Mouse (Mus musculus): ENCODE data around the gene Dapl1. TPM values are rescaled to one million over a fixed set of nuclear protein-coding genes. Genes with fewer than 3 reads are reported as not detected.

The Dapl1 gene
- 1 to 10 TPM; 1.7 to 2.6 TPM for total RNA-seq (2021)
- long read RNA-seq, experiment 1, partial matches to known transcripts = 0 of 1 reads
- long read RNA-seq, experiment 1, other reads (novel, unspliced or antisense) = 0 of 1 reads
- long read RNA-seq, experiment 2, partial matches to known transcripts = 0 of 2 reads
- long read RNA-seq, experiment 2, other reads (novel, unspliced or antisense) = 0 of 2 reads

DNA sequence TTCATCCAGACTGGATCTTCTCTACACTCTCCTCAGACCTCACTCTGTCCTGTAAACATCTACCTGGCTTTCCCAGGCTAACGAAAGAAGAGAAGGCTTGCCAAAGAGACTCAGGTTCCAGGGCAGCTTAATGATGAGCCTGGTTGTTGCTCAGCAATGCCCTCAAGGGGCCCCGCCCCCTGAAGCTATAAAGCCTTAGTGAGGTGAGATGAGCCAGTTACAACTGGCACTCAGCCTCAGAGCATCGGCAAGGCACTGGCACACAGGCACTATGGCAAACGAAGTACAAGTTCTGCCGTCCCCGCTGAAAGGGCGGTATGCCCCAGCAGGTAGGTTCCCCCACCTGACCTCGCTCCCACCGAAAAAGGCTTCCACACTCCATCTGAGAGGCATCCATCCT is at the start of gene Dapl1:
TSS of gene Dapl1 (plus strand) at position 216 of the 400 bp plus-strand sequence.
- no peak for DNase-seq (ENCODE audit: low spot score in 2 of 2)

DNA sequence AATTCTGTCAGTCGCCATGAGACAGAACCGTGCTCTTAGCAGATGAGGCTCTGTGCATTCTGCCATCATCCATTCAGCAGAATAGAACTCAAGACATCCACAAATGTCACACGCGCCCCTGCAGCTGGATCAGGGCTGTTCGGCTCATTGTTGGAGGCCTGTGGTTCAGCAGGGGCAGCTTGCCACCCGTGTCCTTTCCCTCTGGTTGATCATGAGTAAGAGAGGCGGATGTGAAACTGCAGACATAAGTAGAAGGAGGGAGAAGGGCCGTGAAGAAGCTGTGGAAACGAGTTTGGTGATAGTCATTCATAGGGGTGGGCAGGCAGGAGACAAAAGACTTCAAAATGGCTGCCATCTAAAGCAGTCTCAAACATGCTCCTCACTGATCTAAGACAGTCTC is 49.6 kb upstream of the Dapl1 start:
- DNase-seq (ENCODE audit: low spot score in 2 of 2) = no peak

DNA sequence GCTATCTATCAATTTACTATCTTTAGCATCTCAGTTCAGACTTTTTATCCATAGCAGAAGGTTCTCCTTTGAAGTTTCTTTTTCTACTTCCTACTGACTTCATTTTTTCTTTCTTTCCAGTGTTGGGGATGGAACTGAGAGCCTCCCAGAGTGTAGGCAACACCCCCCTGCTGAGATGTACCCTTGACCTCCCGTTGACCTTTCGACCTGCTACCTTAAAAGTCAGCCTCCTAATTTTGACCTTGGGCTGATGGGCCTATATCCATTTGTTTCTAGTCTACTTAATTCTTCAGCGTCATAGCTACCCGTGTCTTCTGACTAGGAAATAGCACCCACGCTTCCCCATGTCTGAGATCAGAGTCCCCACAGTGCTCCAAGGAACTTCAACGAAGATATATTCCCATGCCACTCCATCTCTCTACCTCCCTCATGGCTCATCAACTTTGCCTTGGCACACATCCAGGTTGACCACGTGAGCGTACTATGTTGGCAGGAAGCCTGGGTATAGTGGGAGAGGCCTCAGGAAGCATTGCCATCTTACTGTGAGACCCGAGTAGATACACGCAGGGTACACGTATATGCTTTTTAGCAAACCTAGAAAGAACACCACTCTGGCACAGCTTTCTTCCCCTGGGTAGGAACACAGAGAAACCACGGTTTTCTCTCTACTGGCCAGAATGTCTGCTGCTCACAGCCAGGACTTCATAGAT is 46.6 kb upstream of the Dapl1 start:
- peak; percentile 66 to 67 for DNase-seq (ENCODE audit: low spot score in 2 of 2)

DNA sequence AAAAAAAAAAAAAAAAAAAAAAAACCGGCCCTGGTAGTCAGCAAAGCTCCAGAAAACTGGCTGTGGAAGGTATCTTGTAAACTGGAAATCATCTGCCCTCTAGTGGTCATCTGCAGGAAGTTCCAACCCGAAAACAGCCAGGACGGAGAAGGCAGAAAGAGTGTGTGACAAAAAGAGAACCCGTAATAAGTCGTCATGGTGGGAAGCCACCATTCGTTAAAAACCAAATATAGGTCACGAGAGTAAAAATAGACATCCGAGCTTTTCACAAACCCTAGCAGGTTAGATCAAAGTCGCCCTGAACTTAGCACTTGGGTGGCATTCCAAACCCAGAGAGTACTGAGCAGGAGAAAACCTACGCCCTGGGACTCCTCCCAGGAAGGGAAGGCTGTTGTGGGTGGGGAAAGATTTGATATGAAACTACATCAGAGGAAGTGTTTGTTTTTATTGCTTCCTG is 45.9 kb upstream of the Dapl1 start:
- DNase-seq (ENCODE audit: low spot score in 2 of 2) = peak; percentile 46 to 62

DNA sequence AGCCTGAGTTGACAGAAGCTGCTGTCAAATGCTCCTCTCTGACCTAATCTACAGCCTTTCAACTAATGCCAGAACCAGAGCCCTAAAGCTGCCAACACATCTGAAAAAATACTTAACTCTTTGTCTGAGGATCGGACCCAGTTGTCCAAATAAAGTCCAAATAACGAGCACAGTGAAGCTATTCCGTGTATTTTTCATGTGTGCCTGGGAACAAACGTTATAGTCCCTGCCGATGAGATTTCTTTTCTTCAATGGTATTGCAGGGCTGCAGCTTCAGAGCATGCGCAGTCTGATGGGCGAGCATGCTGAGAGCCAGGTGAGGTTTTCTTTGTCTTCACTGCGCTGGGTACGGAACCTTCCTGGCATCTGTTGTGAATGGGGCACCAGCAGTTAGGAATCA is 44.6 kb upstream of the Dapl1 start:
- no peak for DNase-seq (ENCODE audit: low spot score in 2 of 2)

DNA sequence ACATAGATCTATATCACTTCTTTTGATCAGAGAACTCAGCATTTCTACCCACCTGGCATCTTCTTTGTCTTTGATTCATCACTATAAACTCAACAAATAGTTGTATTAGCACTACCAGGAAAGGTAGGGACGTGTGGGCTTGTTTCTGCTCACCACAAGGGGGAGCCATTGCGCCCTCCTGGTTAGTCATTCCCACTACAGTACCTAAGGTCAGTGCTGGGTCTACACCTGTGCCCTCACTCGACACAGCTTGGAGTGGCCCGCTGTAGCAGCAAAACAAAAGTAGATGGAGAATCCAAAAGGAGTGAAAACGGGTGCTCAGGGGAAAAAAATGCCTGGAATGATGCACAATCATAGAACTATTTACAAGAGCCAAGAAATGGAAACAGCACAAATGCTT is 44.0 kb upstream of the Dapl1 start:
- peak; percentile 31 to 67 for DNase-seq (ENCODE audit: low spot score in 2 of 2)

DNA sequence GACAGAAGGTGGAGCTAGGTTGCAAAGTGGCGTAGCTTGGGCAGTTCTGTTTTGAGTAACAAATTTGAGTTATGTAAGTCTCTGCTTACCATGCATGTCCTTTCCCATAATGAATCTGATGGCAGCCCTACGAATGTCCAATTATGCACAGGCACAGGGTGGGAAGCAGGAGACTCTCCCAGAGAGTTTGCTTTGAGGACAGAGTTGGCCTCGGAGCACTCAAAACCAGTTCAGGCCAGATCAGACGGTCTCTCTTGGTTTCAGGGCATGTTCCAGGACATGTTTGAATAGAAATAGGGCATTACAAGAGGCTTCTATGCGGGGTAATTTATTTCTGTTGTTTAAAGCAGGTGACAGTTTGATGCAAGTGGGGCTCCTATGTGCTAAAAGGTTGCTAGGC is 42.8 kb upstream of the Dapl1 start:
- DNase-seq (ENCODE audit: low spot score in 2 of 2) = no peak

DNA sequence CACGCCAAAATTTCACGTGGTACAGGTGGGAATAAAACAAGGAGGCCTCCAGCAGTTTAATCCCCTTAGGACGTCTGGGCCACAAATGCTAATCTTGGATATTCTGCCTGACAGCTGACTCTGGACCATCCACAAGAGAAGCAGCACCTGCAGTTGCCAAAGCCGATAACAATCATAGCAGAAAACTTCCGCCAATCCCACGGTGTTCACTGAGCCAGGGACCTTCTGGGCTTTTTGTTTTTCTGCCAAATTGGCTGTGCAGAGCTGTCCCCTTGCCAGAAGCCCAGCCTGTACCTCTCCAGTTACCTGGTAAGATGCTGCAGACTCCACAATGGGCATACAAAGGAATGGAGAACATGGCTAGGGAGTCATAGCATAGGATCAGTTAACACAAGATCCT is 37.8 kb upstream of the Dapl1 start:
- DNase-seq (ENCODE audit: low spot score in 2 of 2) = no peak

DNA sequence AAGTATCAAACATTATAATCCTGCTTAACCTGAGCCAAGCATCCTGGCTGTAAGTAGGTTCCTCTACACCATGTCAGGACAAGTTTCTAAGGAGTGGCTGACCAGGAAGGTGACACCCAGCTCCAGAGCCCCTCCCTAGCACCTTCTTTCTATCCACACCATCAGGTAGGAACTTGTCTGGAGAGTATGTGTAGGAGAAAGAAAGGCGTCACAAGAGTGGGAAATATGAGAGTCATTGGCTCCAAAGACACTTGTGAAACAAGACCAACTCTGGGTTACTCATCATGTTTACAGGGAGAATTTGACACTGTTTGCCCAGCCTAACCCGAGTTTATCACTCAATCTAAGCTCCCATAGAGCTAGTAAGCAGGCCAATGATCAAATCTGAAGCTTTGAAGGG is 36.7 kb upstream of the Dapl1 start:
- no peak for DNase-seq (ENCODE audit: low spot score in 2 of 2)

DNA sequence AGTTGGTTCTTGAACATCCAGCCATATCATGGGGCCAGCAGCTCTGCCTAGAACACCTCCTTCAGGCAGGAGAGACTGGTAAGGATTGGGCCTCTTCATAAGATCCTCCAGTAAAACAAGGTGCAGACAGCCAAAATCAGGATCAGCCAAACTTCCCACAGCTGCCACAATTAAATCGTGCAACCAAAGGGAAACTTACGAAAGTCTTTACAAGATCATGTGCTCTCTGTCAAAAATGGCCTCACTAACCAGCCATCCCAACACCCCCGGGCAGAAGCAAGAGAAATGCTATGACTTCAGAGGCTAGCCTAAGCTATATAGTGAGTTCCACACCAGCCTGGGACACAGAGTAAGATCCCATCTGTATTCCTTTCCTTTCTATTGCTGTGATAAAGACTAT is 35.9 kb upstream of the Dapl1 start:
- DNase-seq (ENCODE audit: low spot score in 2 of 2) = no peak

DNA sequence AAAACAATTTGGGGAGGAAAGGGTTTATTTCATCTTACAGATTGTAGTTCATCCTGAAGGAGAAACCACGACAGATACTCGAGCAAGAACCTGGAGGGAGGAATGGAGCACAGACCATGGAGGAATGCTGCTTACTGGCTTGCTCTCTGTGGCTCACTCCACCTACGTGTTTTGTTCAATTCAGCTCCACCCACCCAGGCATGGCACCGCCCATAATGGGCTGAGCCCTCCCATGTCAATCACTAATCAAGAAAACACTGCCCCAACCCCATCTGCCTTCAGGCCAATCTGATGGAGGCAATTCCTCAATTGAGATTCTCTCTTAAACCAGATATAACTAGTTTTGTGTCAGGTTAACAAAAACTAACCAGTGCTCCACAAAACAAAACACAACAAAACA is 35.5 kb upstream of the Dapl1 start:
- DNase-seq (ENCODE audit: low spot score in 2 of 2) = no peak

DNA sequence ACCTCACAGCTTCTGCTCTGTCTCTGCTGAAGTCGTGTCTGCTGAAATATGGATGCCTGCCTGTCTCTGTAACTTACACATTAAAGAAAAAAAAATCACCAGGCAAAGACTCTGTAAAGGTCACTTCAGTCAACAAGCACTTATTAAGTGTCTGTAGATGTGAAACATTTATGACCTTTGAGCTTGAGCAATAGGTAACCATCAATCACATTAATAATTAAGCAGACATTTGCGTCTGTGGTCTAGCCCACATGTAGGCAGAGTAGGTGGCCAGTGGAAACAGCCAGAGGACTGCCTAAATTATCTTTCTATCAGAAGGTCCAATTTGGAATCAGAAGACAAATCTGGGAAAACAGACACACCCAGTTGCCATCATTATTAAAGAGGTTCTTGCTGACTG is 32.8 kb upstream of the Dapl1 start:
- DNase-seq (ENCODE audit: low spot score in 2 of 2) = no peak

DNA sequence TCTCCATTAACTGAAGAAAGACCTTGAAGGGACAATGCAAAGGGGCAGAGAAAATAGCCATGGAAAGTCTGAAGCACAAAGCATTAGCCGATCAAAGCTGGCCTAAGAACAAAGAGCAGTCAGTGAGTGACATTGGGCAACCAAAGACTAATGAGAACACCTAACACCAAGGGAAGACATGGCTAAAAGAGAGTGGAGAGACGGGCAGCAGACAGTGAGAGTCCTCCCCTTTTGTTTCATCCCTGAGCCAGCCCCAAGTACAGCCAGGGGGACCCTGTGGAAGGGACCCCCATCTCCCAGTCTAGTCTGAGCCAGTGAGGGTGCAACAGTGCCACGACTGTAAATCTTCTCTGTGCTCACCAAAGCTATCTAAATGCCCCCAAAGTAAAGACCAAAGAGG is 32.4 kb upstream of the Dapl1 start:
- no peak for DNase-seq (ENCODE audit: low spot score in 2 of 2)

DNA sequence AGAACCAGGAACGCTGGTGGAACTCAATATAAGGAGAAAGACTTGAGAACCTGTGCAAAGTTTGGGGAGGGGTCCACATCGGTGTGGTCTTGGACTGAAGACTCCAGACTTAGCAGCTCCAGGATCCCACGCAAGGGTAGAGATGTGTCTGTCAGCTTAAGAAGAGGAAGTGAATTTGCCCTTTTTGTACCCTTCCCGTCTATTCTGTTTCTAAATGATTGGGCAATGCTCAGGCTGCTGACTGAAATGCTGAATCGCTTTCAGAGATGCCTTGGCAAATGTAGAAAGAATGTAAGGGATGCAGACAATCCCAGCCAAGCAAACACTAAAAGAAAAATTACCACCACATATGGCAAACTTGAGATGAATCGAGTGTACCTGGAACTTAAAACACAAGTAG is 22.4 kb upstream of the Dapl1 start:
- DNase-seq (ENCODE audit: low spot score in 2 of 2) = no peak

DNA sequence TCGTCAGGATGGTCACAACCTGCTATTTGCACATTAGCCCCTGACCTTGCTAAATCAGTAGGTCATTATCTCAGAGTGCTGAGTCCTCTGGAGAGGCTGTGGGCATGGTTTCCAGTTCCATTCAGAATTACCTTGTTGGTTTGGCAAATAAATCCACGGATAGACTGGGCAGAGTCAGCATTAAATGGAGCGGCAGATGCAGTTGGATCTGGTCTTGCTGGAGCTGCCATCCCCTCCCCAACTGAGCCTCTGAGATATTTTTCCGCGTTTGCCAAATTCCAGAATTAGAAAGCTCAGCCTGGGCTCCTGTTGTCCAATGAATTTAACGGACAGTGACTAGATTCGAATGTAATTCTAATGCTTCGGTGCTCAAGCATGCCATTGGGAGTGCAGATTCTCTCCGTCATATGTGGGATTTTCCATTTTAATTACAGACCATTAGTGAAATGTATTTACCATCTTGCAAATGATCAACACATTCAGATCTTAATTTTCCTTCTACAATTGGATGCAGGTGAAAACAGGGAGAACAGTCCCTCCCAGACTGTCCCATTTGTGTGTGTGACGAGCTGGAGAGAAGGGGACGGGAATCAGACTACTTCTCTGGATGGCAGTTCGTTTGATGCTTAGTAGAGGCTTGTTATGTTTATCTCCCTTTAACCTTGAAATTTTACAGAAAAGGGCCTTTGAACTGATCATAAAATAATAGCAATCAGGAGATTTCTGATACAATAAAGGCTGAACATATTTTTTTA is 20.8 kb upstream of the Dapl1 start:
- DNase-seq (ENCODE audit: low spot score in 2 of 2) = no peak

DNA sequence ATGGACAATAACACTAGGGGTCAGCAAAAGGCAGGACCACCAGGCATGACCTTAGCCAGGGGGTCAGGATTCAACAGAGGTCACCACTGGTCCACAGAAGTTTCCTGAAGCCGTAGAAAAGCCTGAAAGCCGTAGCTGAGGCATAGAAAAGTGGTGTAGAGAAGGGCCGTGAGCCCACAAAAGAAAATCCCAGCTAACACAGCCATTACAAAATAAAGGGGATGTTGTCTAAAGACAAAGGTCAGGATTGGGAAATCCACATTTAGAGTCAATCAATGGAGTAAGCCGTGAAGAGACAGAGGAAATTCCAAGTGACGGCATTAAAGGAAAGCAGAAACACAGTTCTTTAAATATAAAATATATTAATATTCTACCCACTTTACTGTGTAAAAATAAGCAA is 18.8 kb upstream of the Dapl1 start:
- DNase-seq (ENCODE audit: low spot score in 2 of 2) = no peak

DNA sequence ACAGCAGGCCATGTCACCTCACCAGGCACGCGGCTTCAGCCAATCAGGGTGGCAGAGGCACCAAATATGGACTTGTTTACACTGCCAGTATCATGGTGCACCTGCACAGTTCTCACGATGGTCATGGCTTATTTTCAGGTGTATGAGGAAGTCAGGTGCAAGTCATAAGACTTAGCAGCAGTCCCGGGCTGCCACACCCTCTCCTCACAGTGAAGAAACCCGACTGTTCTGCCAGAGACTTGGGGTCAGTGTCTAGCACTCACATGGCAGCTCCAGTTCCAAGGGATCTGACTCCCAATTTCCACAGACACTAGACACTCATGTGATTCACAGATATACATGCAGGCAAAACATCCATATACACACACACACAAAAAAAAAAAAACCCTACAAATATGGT is 18.1 kb upstream of the Dapl1 start:
- no peak for DNase-seq (ENCODE audit: low spot score in 2 of 2)

DNA sequence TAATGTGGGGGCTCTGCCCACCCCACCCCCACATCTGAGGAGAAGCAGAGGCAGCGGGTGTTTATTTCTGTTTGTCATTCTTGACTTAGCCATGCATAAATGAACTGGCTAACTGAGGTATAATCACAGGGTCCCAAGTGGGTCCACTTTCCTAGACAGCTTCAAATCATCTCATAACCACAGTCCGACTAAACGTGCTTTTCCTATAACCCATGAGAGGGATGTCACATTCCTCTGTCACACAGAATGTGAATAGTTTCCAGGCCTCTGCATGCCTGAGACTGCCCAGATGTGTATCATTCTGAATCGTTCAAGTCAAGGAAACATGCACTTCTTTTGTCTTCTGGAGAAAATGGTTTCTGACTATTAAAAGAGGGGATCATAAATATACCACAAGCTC is 17.4 kb upstream of the Dapl1 start:
- no peak for DNase-seq (ENCODE audit: low spot score in 2 of 2)

DNA sequence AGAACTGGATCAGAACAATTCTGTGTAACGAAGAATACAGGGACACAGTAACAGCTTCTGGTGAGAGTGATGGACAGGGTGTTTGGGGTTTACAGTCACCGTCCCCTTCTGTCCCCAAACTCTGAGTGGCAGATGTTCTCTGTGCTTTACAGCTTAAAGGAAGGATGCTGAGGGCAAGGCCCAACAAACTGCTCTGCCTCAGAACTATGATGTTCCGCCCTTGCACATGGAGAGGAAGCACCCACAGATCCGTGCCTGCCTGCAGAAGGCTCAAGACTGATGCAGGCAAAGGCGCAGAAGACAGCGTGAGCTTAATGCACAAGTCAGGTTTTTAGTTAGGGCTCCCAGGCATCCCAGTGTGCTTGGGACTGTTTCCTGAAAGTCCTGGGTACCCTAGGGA is 16.5 kb upstream of the Dapl1 start:
- no peak for DNase-seq (ENCODE audit: low spot score in 2 of 2)

DNA sequence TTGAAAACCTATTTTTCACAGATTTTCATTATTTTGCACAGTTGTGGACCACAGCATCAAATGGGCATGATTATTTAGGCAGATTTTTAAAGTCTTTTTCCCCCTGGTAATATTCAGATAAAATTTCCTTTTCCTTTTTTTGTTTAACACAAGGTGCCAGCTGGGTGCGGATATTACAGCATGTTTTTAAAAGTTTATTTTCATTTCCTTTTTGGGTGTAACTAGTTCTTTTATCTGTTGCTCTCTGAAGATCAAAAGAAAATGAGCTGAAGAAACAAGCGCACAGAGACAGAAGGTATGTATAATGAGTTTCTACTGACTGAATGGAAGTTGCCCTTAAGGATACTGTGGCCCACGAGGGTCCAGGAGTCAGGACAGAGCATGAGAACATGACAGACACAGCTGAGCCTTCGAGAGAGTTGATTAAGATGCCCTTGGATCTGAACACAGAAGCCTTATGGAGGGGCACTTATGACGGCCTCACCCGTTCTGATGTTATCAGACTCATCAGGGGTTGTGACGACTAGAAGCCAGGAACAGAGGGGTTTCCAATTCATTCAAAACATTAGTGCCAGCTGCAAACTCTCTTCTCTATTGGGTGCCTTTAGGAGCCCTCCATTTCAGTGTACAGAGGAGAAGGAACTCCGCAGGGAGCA is 14.7 kb upstream of the Dapl1 start:
- DNase-seq (ENCODE audit: low spot score in 2 of 2) = no peak

DNA sequence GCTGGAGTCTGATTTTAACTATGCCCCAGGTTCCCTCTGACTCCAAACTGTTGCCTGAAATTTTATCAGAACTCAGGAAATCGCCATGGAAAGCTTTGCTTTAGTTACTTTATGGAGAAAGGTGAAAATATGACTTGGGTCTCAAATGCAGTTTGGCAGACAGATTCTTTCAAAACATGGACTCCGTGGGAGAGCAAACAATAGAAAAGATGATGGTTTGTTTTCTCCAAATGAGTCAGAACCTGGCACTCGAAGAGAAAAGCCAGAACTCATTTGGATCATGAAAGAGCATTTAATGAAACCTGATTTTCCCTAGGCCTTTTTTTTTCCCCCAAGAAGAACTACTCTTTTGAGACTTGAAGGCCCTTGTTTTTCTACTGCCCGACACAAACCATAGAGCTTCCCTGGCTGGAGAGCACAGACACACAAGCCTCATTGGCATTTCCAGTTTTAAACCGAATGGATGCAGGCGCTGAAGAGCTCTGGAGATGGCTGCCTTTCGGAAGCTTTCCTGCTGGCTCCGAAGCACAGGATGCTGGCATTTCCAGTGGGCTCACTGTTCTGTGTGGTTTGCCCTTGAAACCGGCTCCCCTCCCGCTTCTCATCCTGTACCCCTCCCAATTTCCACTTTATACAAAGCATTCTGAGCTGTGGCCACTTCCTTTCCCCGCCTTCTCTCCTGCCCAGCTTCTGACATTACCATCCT is 14.0 kb upstream of the Dapl1 start:
- DNase-seq (ENCODE audit: low spot score in 2 of 2) = no peak
